Mouse (Mus musculus) midbrain, embryonic 14.5 days (tissue): Measurements from ENCODE around the gene Masp1. TPM values are rescaled to one million over a fixed set of nuclear protein-coding genes. Genes with fewer than 3 reads are reported as not detected.

Experiments
- ATAC-seq: fragments of 200-750 bp; cut with Nextera tagmentation; 2 replicates; pipeline ENCODE4 v1.8.0; 2017; ENCODE audit warnings: moderate number of reproducible peaks, moderate library complexity; ENCODE audit not compliant: low FRiP score, low TSS enrichment
- DNase-seq: peaks from one replicate; pipeline ENCODE4 v3.0.0-alpha.2; 2015
- H3K27ac ChIP-seq: fragments of 300-500 bp; sonication (generic); replicated peaks from 2 replicates; pipeline ENCODE4 v1.5.1; 2014; ENCODE audit warnings: mild to moderate bottlenecking, low read depth, low read length, moderate library complexity
- H3K27me3 ChIP-seq: fragments of 300-500 bp; sonication (generic); 2 replicates; pipeline ENCODE4 v1.6.1; 2014; ENCODE audit warnings: low read length, control low read depth, mixed read lengths; ENCODE audit not compliant: control insufficient read depth, insufficient read depth
- H3K36me3 ChIP-seq: fragments of 300-500 bp; sonication (generic); 2 replicates; pipeline ENCODE4 v1.6.1; 2014; ENCODE audit warnings: low read length, control low read depth; ENCODE audit not compliant: control insufficient read depth, insufficient read depth
- H3K4me1 ChIP-seq: fragments of 300-500 bp; sonication (generic); 2 replicates; pipeline ENCODE4 v1.6.1; 2014; ENCODE audit warnings: mild to moderate bottlenecking, antibody characterized with exemption, low read length, control low read depth; ENCODE audit not compliant: control insufficient read depth, insufficient read depth
- H3K4me2 ChIP-seq: fragments of 300-500 bp; sonication (generic); 2 replicates; pipeline ENCODE4 v1.6.1; 2014; ENCODE audit warnings: mild to moderate bottlenecking, low read length, moderate library complexity
- H3K4me3 ChIP-seq: fragments of 300-500 bp; sonication (generic); replicated peaks from 2 replicates; pipeline ENCODE4 v1.5.1; 2014; ENCODE audit warnings: low read depth, low read length
- H3K9ac ChIP-seq: fragments of 300-500 bp; sonication (generic); replicated peaks from 2 replicates; pipeline ENCODE4 v1.6.1; 2014; ENCODE audit warnings: mild to moderate bottlenecking, low read length, moderate library complexity
- H3K9me3 ChIP-seq: fragments of 300-500 bp; sonication (generic); 2 replicates; pipeline ENCODE4 v1.6.1; 2016; ENCODE audit warnings: low read length, control low read depth, mixed read lengths; ENCODE audit not compliant: control insufficient read depth
- WGBS: fragments of 180-500 bp; shearing (Covaris S2); extraction: QIAGEN DNeasy Blood & Tissue Kit; methylation state at CpG from one replicate; pipeline ENCODE4 v1.1.7; 2014; 5-methylcytosine and 5-hydroxymethylcytosine counted together
- polyA plus RNA-seq: library from polyadenylated mRNA; unstranded; fragments of >200 nt; fragmentation: Nextera tagmentation; extraction: Ambion mirVana; gene quantifications from 2 replicates; pipeline ENCODE4 v1.2.1, GENCODE M21; 2014

Gene Masp1
- polyA plus RNA-seq, 1 experiment from 2014 or later: 38.1 TPM

DNA sequence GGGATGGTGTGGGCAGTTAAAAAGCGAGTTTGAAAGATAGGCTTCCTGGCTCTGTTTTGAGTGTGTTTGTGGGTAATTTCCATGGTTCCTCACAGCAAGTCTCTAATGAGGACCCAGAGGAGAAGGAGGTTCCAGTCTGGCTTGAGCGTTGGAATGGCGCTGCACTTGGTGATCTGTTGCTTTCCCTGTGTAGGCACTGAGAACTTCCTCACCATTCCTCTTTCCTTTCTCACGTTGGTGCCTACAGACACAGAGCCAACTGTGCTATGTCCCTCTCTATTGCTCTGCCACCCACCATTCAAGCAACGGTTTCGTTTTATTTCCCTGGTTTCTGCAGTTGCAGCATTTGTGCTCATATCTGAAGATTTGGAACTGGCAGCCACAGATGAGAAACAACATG lies 107.7 kb downstream of the Masp1 start:
- Histone ChIP-seq H3K4me2 (no peak overlapping the region), H3K27ac (no peak overlapping the region), H3K4me1 (0 out of 2 replicates have a peak, but pooled peaks cover 5% of the 10 kb centered on the region), H3K9ac (no peak overlapping the region), H3K4me3 (no peak overlapping the region), H3K36me3 (no peaks in the 10 kb centered on the region), H3K9me3 (no peaks in the 10 kb centered on the region), H3K27me3 (no peaks in the 10 kb centered on the region)
- 86% methylated on average over 6 of the region's 6 CpGs for WGBS
- DNase-seq (no peak), ATAC-seq (no peak)

DNA sequence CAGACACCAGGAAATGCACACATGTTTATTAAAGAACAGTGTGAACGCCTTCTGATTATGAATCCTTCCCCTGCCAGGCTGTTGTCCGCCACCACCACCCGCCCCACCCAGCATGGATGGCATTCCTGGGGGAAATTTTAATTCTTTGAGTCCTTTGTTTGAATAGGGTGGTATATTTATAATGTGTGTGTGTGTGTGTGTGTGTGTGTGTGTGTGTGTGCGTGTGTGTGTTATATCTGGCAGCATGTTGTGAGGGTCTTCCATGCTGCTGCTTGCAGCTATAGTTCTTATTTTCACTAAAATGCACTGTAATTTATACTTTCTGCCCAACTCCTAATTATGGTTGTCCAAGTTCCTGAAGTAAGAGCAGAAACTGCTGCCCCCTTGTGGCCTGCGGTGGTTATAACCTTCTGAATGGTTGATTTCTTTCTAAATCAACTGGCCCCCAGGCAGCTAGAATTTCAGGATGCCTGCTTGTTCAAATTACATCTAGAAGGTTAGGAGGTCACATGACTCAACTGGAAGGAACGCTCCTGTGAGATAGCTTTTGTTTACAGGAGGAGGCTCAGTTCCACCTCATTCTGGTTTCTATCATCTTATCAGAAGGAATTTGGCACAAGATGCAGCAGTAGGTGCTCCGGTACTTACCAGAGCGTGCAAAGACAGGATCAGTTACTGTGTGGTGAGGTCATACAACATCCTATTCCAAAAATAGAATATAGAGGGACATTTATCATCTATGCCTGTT lies 117.4 kb downstream of the Masp1 start:
- DNase-seq (peak; percentile 88), ATAC-seq (0 out of 2 replicates have a peak, but pooled peaks have one; percentile 19)
- Histone ChIP-seq H3K27ac (no peak overlapping the region), H3K36me3 (no peaks in the 10 kb centered on the region), H3K4me3 (no peak overlapping the region), H3K4me2 (no peak overlapping the region), H3K9me3 (no peaks in the 10 kb centered on the region), H3K9ac (no peak overlapping the region), H3K27me3 (no peaks in the 10 kb centered on the region), H3K4me1 (no peaks in the 10 kb centered on the region)
- WGBS: 51% methylated on average over 8 of the region's 8 CpGs

DNA sequence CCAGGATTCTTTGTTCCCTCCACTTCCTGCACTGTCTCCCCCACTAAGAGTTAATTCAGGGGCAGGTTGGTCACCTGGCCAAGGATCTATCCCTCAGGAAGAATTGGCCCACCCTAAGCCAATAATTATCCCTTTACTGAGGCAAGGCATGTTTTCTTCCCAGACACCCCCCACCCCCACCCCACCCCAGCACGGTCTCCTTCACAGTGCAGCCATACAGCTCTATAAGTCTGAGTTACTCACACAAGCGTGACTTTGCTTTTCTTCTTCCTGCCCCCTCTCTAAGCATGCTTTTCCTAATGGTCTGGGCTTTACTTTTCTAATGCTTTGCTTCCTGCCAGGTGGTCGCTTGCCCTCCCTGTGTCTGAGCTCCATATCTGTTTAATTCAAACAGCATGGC lies 118.7 kb downstream of the Masp1 start:
- no peaks in the 10 kb centered on the region for H3K9me3 ChIP-seq
- no peak overlapping the region for H3K9ac ChIP-seq
- no peak overlapping the region for H3K4me3 ChIP-seq
- no peaks in the 10 kb centered on the region for H3K4me1 ChIP-seq
- no peak overlapping the region for H3K27ac ChIP-seq
- no peaks in the 10 kb centered on the region for H3K36me3 ChIP-seq
- no peak for ATAC-seq
- H3K27me3 ChIP-seq: no peaks in the 10 kb centered on the region
- no peak for DNase-seq
- WGBS: 57% methylated on average over 3 of the region's 3 CpGs
- no peak overlapping the region for H3K4me2 ChIP-seq

DNA sequence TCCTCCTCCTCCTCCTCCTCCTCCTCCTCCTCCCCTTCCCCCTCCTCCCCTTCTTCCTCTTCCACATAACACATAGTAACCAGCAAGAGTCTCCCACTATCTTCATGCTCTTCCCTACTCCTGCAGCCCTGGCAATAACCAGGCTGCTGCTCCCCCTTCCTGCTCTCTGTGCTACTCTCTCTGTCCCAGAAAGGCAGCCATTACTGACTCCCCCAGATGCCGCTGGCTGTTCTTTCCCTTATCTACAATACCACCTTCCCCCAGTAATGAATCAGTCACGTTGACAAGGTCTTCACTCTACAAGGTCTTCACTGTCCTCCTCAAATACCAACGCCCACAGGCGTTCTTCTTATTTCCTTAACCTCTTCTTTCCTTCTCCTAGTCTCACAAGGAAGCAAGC lies 119.2 kb downstream of the Masp1 start:
- H3K27me3 ChIP-seq: no peaks in the 10 kb centered on the region
- H3K4me1 ChIP-seq: no peaks in the 10 kb centered on the region
- H3K9ac ChIP-seq: no peak overlapping the region
- 70% methylated on average over 4 of the region's 4 CpGs for WGBS
- no peak overlapping the region for H3K4me3 ChIP-seq
- no peak for ATAC-seq
- H3K27ac ChIP-seq: no peak overlapping the region
- no peaks in the 10 kb centered on the region for H3K9me3 ChIP-seq
- H3K4me2 ChIP-seq: no peak overlapping the region
- no peak for DNase-seq
- no peaks in the 10 kb centered on the region for H3K36me3 ChIP-seq

Other genes with a start within 250 kb of the Masp1 start
- not detected in 2 replicates for gene Rtp1, start 91.7 kb downstream of the Masp1 start, polyA plus RNA-seq
- gene Rtp4, start 524 bp downstream of the Masp1 start, polyA plus RNA-seq: 3.1 and 7.2 TPM in 2 replicates